Mouse (Mus musculus) CH12.LX (cell line): ENCODE data around the gene Nectin2. TPM values are rescaled to one million over a fixed set of nuclear protein-coding genes. Genes with fewer than 3 reads are reported as not detected.

ENCODE experiments used
- DNase-seq: peaks from one replicate; pipeline ENCODE4 v3.0.0-alpha.2; 2013; ENCODE audit errors: extremely low read depth
- H3K27ac ChIP-seq: 2 replicates; pipeline ENCODE4 v1.5.1; 2012; ENCODE audit warnings: low read depth, mild to moderate bottlenecking, control low read depth, moderate library complexity; ENCODE audit not compliant: insufficient read depth
- H3K27me3 ChIP-seq: replicated peaks from 2 replicates; pipeline ENCODE3; 2012; ENCODE audit warnings: inconsistent platforms
- H3K36me3 ChIP-seq, 2 experiments: replicated peaks in 1 of 2; 2 replicates each; pipeline versions ENCODE3 to v1.6.1; 2012; ENCODE audit warnings: inconsistent platforms in 1 of 2, low read length in 1 of 2, mild to moderate bottlenecking in 1 of 2, mixed read lengths in 1 of 2, moderate library complexity in 1 of 2; ENCODE audit not compliant: control insufficient read depth in 1 of 2, insufficient read depth in 1 of 2
- H3K4me1 ChIP-seq, 2 experiments: 2 replicates each; pipeline ENCODE4 v1.6.1; 2012; ENCODE audit warnings: inconsistent platforms in 1 of 2, moderate library complexity in 1 of 2; ENCODE audit not compliant: insufficient read depth in 2 of 2, control insufficient read depth in 1 of 2
- H3K4me2 ChIP-seq: 2 replicates; pipeline ENCODE4 v1.6.1; 2012; ENCODE audit warnings: low read depth, mild to moderate bottlenecking, control low read depth; ENCODE audit not compliant: poor library complexity, insufficient read depth, severe bottlenecking
- H3K4me3 ChIP-seq, 3 experiments: fragments of 150-350 bp in 1 of 3; sonication (generic) in 1 of 3; replicated peaks in 1 of 3; 2 replicates each; pipeline versions ENCODE3 to v1.5.1; 2011 to 2012; ENCODE audit warnings: low read depth in 2 of 3, low read length in 2 of 3, mild to moderate bottlenecking in 2 of 3, moderate library complexity in 2 of 3, control low read depth in 1 of 3, improper control_type of control experiment in 1 of 3, inconsistent platforms in 1 of 3, mixed read lengths in 1 of 3; ENCODE audit not compliant: poor library complexity in 1 of 3
- H3K79me2 ChIP-seq: replicated peaks from 2 replicates; pipeline ENCODE4 v1.6.1; 2012; ENCODE audit warnings: mild to moderate bottlenecking, moderate library complexity; ENCODE audit not compliant: control insufficient read depth, poor library complexity, insufficient read depth, severe bottlenecking; ENCODE audit errors: extremely low read depth
- H3K9ac ChIP-seq: 2 replicates; pipeline ENCODE4 v1.6.1; 2012; ENCODE audit warnings: low read depth, mild to moderate bottlenecking, control low read depth, moderate library complexity; ENCODE audit not compliant: insufficient read depth
- H3K9me3 ChIP-seq: replicated peaks from 2 replicates; pipeline ENCODE3; 2012; ENCODE audit warnings: low read length, inconsistent platforms, mixed read lengths
- BHLHE40 ChIP-seq: IDR thresholded peaks from 2 replicates; pipeline ENCODE4 v1.6.1; 2011; ENCODE audit warnings: mild to moderate bottlenecking, low read depth, low read length, improper control_type of control experiment
- ELF1 ChIP-seq: IDR thresholded peaks from 2 replicates; pipeline ENCODE4 v1.6.1; 2014; ENCODE audit warnings: low read depth, mild to moderate bottlenecking, inconsistent platforms, low read length, improper control_type of control experiment
- GABPA ChIP-seq: IDR thresholded peaks from 2 replicates; pipeline ENCODE4 v1.6.1; 2012; ENCODE audit warnings: low read depth, low read length, improper control_type of control experiment, inconsistent platforms; ENCODE audit not compliant: insufficient replicate concordance
- JUND ChIP-seq: conservative IDR thresholded peaks from 2 replicates; pipeline ENCODE4 v1.6.1; 2011; ENCODE audit warnings: low read depth, low read length, improper control_type of control experiment
- MAFK ChIP-seq: IDR thresholded peaks from 2 replicates; pipeline ENCODE4 v1.6.1; 2011; ENCODE audit warnings: low read length, improper control_type of control experiment; ENCODE audit not compliant: insufficient replicate concordance
- MAX ChIP-seq: IDR thresholded peaks from 2 replicates; pipeline ENCODE4 v1.6.1; 2011; ENCODE audit warnings: low read length, improper control_type of control experiment
- MAZ ChIP-seq: IDR thresholded peaks from 2 replicates; pipeline ENCODE4 v1.6.1; 2012; ENCODE audit warnings: low read depth, mild to moderate bottlenecking, inconsistent platforms, low read length, improper control_type of control experiment, moderate library complexity
- MXI1 ChIP-seq: IDR thresholded peaks from 2 replicates; pipeline ENCODE4 v1.6.1; 2011; ENCODE audit warnings: mild to moderate bottlenecking, low read depth, low read length, improper control_type of control experiment
- NELFE ChIP-seq: IDR thresholded peaks from 2 replicates; pipeline ENCODE4 v1.6.1; 2011; ENCODE audit warnings: low read depth, low read length, improper control_type of control experiment
- PAX5 ChIP-seq: IDR thresholded peaks from 2 replicates; pipeline ENCODE4 v1.6.1; 2012; ENCODE audit warnings: low read length, inconsistent platforms, mixed read lengths
- RAD21 ChIP-seq: IDR thresholded peaks from 2 replicates; pipeline ENCODE4 v1.6.1; 2011; ENCODE audit warnings: low read depth, mild to moderate bottlenecking, low read length, improper control_type of control experiment, moderate library complexity
- SIN3A ChIP-seq: IDR thresholded peaks from 2 replicates; pipeline ENCODE4 v1.6.1; 2012; ENCODE audit warnings: low read length, improper control_type of control experiment, inconsistent platforms
- SMC3 ChIP-seq: IDR thresholded peaks from 2 replicates; pipeline ENCODE4 v1.6.1; 2011; ENCODE audit warnings: low read depth, low read length, improper control_type of control experiment
- UBTF ChIP-seq: IDR thresholded peaks from 2 replicates; pipeline ENCODE4 v1.6.1; 2012; ENCODE audit warnings: low read depth, mild to moderate bottlenecking, inconsistent platforms, low read length, improper control_type of control experiment, moderate library complexity
- USF1 ChIP-seq: IDR thresholded peaks from 2 replicates; pipeline ENCODE4 v1.6.1; 2014; ENCODE audit warnings: low read depth, mild to moderate bottlenecking, inconsistent platforms, low read length, improper control_type of control experiment
- ZC3H11A ChIP-seq: IDR thresholded peaks from 2 replicates; pipeline ENCODE4 v1.6.1; 2012; ENCODE audit warnings: low read depth, mild to moderate bottlenecking, inconsistent platforms, low read length, improper control_type of control experiment
- ZKSCAN1 ChIP-seq: IDR thresholded peaks from 2 replicates; pipeline ENCODE4 v1.6.1; 2012; ENCODE audit warnings: low read depth, inconsistent platforms, low read length, improper control_type of control experiment, borderline replicate concordance
- ZNF384 ChIP-seq: IDR thresholded peaks from 2 replicates; pipeline ENCODE4 v1.6.1; 2012; ENCODE audit warnings: low read depth, low read length, improper control_type of control experiment, inconsistent platforms
- dilution Hi-C: fragments of 300-500 bp; cut with MboI; formaldehyde crosslinking; loops from 2 replicates; pipeline ENCODE4 v1.14.3; 2020; ENCODE audit warnings: low sequenced_read_pairs; ENCODE audit not compliant: extremely low pct_unique_long_range_greater_than_20kb, extremely low pct_ligation_motif_present
- in situ Hi-C: fragments of 300-500 bp; cut with MboI; formaldehyde crosslinking; loops from 3 replicates; pipeline ENCODE4 v1.14.3; 2019; ENCODE audit warnings: low sequenced_read_pairs, low pct_ligation_motif_present, low pct_unique_long_range_greater_than_20kb, mixed read lengths
- polyA plus RNA-seq: library from polyadenylated mRNA; unstranded; fragments of >175 nt; gene quantifications from 2 replicates; pipeline ENCODE4 v1.2.1, GENCODE M21; 2012; ENCODE audit warnings: low read depth; ENCODE audit not compliant: insufficient read length
- total RNA-seq, 2 experiments: library from RNA; depleted of rRNA; stranded (reverse); fragments of 300-350 nt in 1 of 2; fragments of >200 nt in 1 of 2; gene quantifications; 2 replicates each; pipeline ENCODE4 v1.2.3; 2012 to 2014

The Nectin2 gene
- total and polyA plus RNA-seq, 3 experiments: 3.0 to 14.1 (median 6.3) TPM

DNA sequence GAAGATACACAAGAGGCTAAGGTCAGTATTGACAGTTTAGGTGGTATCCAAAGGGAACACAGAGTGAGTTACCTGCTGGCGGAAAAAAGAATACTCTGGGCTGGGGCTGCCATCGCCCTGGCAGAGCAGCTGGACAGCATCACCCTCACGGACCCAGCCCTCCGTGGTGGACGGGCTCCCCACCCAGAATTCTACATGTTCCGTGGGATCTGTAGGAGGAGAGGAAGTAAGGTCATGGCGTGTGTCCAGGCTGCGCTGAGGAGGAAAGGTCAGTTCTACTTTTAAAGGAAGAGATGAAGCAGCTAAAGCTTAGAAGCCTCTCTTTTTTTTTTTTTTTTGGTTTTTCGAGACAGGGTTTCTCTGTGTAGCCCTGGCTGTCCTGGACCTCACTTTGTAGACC, 14.3 kb upstream of the Nectin2 start:
- H3K27me3 ChIP-seq: peaks cover 25% of the 10 kb centered on the region
- in situ Hi-C loops: no loop called here

GRCm38 (mm10) chr7:19763829-19764477, 13.7 kb upstream of the Nectin2 start:
- TF ChIP-seq UBTF (no peak), SIN3A (no peak), SMC3 (no peak), JUND (no peak), MAX (no peak)
- Histone ChIP-seq H3K9ac (no peak overlapping the region), H3K4me2 (no peak overlapping the region), H3K36me3 (peaks cover 0 to 10% of the 10 kb centered on the region in 2 experiments), H3K79me2 (no peaks in the 10 kb centered on the region), H3K4me3 (no peak overlapping the region), H3K9me3 (peaks cover 2% of the 10 kb centered on the region), H3K4me1 (peaks cover 0 to 4% of the 10 kb centered on the region in 2 experiments; a peak in 2 of 4 replicates), H3K27me3 (peaks cover 21% of the 10 kb centered on the region), H3K27ac (no peak overlapping the region)
- in situ Hi-C loops (no loop called here), dilution Hi-C loops (no loop called here)
- DNase-seq: no peak

More for the DNA sequence above, 14.3 kb upstream of the Nectin2 start:
- no peak for TF ChIP-seq ZKSCAN1
- TF ChIP-seq BHLHE40: no peak
- no peak for TF ChIP-seq PAX5
- TF ChIP-seq NELFE: no peak
- TF ChIP-seq SIN3A: no peak
- TF ChIP-seq USF1: no peak
- no peak for TF ChIP-seq ZC3H11A
- TF ChIP-seq MXI1: no peak
- no peak for TF ChIP-seq RAD21
- no peak for TF ChIP-seq ZNF384
- no peak for TF ChIP-seq MAZ
- TF ChIP-seq MAX: no peak
- TF ChIP-seq MAFK: no peak
- no peak for TF ChIP-seq GABPA
- no peak for TF ChIP-seq ELF1
- Histone ChIP-seq H3K4me1 (peaks cover 4 to 8% of the 10 kb centered on the region in 2 experiments; a peak in 3 of 4 replicates), H3K36me3 (peaks cover 0 to 10% of the 10 kb centered on the region in 2 experiments), H3K9ac (no peak overlapping the region), H3K4me2 (no peak overlapping the region), H3K27ac (no peak overlapping the region), H3K9me3 (peaks cover 2% of the 10 kb centered on the region), H3K4me3 (no peak overlapping the region), H3K79me2 (no peaks in the 10 kb centered on the region)
- no peak for DNase-seq
- dilution Hi-C loops: no loop called here
